Mouse (Mus musculus): Measurements from ENCODE around the gene Slc17a9. TPM values are rescaled to one million over a fixed set of nuclear protein-coding genes. Genes with fewer than 3 reads are reported as not detected.
A peak's percentile ranks its signal among the peaks of the same experiment; 100 is the strongest.

Slc17a9 gene
- polyA plus RNA-seq, 1 experiment from 2014 or later: 0.22 TPM

DNA sequence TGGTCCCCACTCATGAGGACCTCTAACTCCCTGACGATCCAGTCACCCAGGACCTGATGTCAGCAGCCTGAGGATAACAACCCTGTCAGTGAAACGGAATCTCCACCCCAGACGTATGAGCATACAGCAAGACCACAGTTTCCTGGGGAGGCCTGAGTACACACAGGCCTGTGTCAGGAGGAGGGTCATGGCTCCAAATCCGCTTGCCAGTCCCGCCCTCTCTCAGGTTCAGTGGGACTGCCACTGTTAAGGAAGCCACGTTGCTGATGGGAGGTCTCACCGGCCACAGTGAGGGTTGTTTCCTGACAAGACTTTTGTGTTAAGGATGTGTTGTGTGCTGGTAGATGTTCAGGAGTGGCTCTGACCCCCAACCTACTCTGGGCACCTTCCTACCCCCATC, 16.4 kb downstream of the Slc17a9 start:
- H3K4me1 ChIP-seq: peaks cover 3% of the 10 kb centered on the region; the same call in 1 of the 2 replicates
- H3K36me3 ChIP-seq: no peaks in the 10 kb centered on the region
- no peak overlapping the region for H3K9ac ChIP-seq (replicated peaks)
- 85% methylated on average over 7 of the region's 7 CpGs for WGBS
- no peaks in the 10 kb centered on the region for H3K27me3 ChIP-seq
- ATAC-seq (ENCODE audit: low FRiP score, low read depth): no peak
- H3K27ac ChIP-seq (replicated peaks): no peak overlapping the region
- H3K4me2 ChIP-seq (replicated peaks): no peak overlapping the region
- H3K9me3 ChIP-seq: no peaks in the 10 kb centered on the region
- H3K4me3 ChIP-seq: no peak overlapping the region

DNA sequence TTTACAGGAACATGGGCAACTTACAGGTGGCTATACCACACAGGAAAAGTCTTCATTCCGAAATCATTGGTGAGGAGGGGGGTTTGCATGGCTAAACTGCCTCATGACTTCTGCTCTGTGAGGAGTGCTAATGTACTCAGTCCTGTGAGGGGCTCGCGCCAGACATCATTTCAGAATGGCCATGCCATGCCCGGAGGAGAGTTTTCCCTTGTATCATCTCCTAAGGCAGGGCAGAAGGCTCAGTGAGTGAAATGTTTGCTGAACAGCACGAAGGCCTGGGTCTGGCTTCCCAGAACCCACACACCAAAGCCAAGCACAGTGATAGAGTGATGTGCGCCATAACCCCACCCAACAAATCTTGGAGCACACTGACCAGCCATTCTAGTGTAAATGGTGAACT, 17.8 kb downstream of the Slc17a9 start:
- WGBS: 87% methylated on average over 6 of the region's 6 CpGs
- Histone ChIP-seq H3K4me1 (peaks cover 9% of the 10 kb centered on the region), H3K9ac (replicated peaks) (no peak overlapping the region), H3K27me3 (no peaks in the 10 kb centered on the region), H3K27ac (replicated peaks) (no peak overlapping the region), H3K9me3 (no peaks in the 10 kb centered on the region), H3K4me2 (replicated peaks) (no peak overlapping the region), H3K36me3 (no peaks in the 10 kb centered on the region), H3K4me3 (no peak overlapping the region)
- no peak for ATAC-seq (ENCODE audit: low FRiP score, low read depth)

DNA sequence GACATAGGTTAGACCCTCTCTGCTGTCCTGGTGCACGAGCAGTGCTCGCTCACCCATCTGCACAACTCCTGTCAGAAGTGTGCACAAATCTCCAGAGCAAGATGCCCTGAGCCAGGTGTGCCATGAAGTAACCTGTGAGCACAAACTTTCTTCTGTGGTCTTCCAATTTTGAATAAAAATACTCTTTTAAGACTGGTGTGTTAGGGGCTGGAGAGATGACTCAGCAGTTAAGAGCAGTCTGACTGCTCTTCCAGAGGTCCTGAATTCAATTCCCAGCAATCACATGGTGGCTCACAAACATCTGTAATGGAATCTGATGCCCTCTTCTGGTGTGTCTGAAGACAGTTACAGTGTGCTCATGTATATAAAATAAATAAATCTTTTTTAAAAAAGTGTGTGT, 18.3 kb downstream of the Slc17a9 start:
- Histone ChIP-seq H3K4me1 (peaks cover 9% of the 10 kb centered on the region), H3K27ac (replicated peaks) (no peak overlapping the region), H3K9ac (replicated peaks) (no peak overlapping the region), H3K9me3 (no peaks in the 10 kb centered on the region), H3K4me3 (no peak overlapping the region), H3K27me3 (no peaks in the 10 kb centered on the region), H3K36me3 (no peaks in the 10 kb centered on the region), H3K4me2 (replicated peaks) (no peak overlapping the region)
- no peak for ATAC-seq (ENCODE audit: low FRiP score, low read depth)
- WGBS: 89% methylated on average over 2 of the region's 2 CpGs

DNA sequence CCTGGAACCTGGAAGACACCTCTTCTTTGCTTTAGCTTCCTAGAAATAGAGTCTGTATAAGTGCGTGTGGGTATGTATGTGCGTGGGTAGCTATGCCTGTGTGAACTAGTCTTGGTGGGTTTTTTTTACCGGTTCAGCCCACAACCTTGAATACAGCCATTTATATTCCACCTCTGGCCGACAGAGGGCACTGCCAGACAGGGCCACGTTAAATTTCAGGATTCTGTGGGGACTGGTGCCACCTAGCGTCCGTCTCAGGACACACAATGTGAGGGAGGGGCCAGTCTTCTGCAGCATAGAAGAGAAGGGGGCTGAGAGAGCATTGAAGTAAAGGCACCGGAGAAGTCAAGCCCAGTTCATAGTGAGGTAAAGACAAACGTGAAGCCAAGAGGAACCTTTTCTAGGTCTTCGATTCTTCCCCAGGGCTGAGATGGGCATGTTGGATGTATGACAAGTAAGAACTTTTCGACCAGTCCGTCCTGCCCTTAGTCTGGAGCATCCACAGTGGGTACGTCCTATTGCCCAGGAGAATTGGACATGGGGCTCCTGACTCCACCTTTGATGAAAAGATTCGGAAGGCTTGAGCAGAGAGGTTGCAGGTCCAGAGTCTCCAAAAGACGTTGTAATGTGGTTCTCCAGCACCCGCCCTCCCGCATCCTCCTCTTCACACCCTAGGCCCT, 20.3 kb downstream of the Slc17a9 start:
- peak; percentile 66 for ATAC-seq (ENCODE audit: low FRiP score, low read depth)
- Histone ChIP-seq H3K9ac (replicated peaks) (no peak overlapping the region), H3K4me3 (no peak overlapping the region), H3K27ac (replicated peaks) (no peak overlapping the region), H3K4me1 (peaks cover 13% of the 10 kb centered on the region), H3K9me3 (no peaks in the 10 kb centered on the region), H3K36me3 (no peaks in the 10 kb centered on the region), H3K4me2 (replicated peaks) (no peak overlapping the region), H3K27me3 (no peaks in the 10 kb centered on the region)
- 38% methylated on average over 17 of the region's 17 CpGs for WGBS

DNA sequence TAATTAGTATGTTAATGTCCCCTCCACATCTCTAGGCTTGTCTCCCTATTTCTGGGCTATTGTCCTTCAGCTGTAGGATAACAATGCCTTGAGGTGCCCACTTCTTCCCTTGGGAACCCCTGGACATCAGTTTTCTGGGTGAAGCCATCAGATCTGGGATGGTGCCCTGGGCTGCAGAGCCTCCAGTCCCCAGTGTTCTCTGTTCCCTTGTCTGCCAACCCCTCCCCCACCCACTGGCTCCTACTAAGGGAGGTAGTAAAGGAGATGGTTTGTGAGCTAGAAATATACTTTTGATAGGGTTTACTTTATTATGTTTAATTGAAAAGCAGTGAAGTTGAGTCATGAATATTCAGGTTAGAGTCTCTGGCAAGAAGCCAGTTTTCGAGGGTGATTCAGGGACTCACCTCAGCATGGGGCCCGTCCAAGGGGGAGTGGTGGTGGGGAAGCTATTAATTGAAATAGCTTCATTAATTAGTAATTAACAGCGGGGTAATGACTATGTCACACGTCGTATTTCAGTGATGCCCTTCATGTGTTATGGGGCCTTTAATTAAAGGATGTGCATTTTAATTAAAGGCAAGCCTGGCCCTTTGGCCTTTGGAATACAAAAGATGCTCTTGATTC, 21.6 kb downstream of the Slc17a9 start:
- no peaks in the 10 kb centered on the region for H3K27me3 ChIP-seq
- no peak for ATAC-seq (ENCODE audit: low FRiP score, low read depth)
- H3K27ac ChIP-seq (replicated peaks): no peak overlapping the region
- no peaks in the 10 kb centered on the region for H3K9me3 ChIP-seq
- WGBS: 32% methylated on average over 5 of the region's 5 CpGs
- no peak overlapping the region for H3K4me3 ChIP-seq
- H3K4me1 ChIP-seq: peaks cover 13% of the 10 kb centered on the region
- no peak overlapping the region for H3K9ac ChIP-seq (replicated peaks)
- no peaks in the 10 kb centered on the region for H3K36me3 ChIP-seq
- H3K4me2 ChIP-seq (replicated peaks): no peak overlapping the region

DNA sequence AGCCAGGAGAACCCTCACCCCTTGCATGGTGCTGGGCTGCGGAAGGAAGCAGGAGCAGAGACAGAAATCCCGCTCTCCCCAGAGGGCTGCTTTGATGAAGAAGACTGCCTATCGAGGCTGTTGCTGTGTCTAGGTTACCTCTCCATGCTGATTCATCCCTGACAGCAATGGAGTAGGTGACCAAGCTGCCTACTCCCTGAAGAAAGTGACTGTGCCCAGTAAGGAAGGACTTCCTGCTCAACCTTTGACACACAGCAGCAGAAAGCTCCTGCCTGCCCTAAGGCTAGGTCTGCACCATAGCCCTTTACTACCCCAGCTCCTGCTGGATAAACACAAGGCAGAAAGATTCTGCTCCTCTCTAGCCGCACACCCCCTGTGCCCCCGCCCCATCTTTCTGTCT, 23.8 kb downstream of the Slc17a9 start:
- H3K27me3 ChIP-seq: 0 out of 2 replicates have a peak, but pooled peaks cover 6% of the 10 kb centered on the region
- H3K9ac ChIP-seq (replicated peaks): no peak overlapping the region
- ATAC-seq (ENCODE audit: low FRiP score, low read depth): no peak
- H3K4me3 ChIP-seq: no peak overlapping the region
- no peaks in the 10 kb centered on the region for H3K9me3 ChIP-seq
- no peaks in the 10 kb centered on the region for H3K36me3 ChIP-seq
- peaks cover 13% of the 10 kb centered on the region for H3K4me1 ChIP-seq
- H3K27ac ChIP-seq (replicated peaks): no peak overlapping the region
- WGBS: 65% methylated on average over 5 of the region's 5 CpGs
- no peak overlapping the region for H3K4me2 ChIP-seq (replicated peaks)

DNA sequence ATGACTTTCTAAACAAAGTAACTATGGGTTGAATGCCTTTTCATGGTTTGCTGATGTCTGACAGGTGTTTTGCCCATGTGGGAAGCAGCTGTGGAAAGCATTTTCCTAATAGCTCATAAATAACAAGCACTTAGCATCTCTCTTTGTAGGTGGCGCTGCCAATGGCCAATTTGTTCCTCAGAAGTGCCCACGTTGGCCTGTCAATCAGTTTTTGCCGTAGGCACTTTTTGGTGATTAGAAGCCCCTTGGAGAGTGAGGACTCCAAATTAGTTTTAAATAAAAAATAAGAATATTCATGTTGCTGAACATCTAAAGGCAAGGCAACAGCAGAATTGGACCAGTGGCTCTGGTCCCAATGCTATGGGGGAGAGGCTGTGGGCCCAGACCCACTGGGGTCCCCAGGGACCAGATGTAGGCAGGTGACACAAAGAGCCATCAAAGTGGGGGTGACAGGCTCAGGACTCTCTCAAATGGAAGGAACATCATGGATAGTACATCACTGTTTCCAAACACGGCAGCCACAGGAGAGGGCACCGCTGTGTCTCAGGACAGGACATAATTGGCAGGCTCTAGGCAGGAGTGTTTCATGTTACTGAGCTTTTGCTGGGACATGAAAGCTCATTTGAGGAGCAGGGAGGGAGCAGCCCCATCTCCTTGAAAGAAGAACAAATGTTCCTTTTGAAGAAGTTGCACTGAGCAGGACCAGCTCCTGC, 30.1 kb downstream of the Slc17a9 start:
- Histone ChIP-seq H3K27me3 (0 out of 2 replicates have a peak, but pooled peaks cover 11% of the 10 kb centered on the region), H3K4me2 (replicated peaks) (no peak overlapping the region), H3K9ac (replicated peaks) (no peak overlapping the region), H3K4me1 (peaks cover 24% of the 10 kb centered on the region; the same call in 1 of the 2 replicates), H3K4me3 (no peak overlapping the region), H3K36me3 (no peaks in the 10 kb centered on the region), H3K27ac (replicated peaks) (0 out of 2 replicates have a peak overlapping the region, but pooled peaks have one; percentile 17), H3K9me3 (no peaks in the 10 kb centered on the region)
- ATAC-seq (ENCODE audit: low FRiP score, low read depth): no peak
- WGBS: 62% methylated on average over 5 of the region's 5 CpGs

DNA sequence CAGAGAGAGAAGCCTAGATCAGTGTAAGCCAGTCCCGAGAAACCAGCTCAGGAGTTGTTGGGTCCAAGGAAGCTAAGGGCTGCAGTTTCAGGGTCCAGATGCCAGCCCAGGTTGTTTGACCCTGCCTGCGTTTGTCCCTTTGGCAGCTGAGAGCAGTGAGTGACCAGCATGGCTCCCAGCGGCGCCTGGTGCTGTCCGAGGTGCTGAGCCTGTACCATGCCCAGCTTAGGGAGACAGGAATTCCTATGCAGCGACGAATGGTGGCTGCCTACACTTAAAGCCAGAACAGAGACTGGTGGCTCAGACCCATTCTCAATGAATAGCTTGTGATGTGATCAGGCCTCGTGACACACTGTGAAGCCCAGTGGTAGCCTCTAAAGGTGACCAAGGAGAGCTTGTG, 30.8 kb downstream of the Slc17a9 start:
- ATAC-seq (ENCODE audit: low FRiP score, low read depth): no peak
- no peaks in the 10 kb centered on the region for H3K9me3 ChIP-seq
- 4% methylated on average over 8 of the region's 8 CpGs for WGBS
- H3K27ac ChIP-seq (replicated peaks): 0 out of 2 replicates have a peak overlapping the region, but pooled peaks have one; percentile 17
- H3K4me1 ChIP-seq: peaks cover 24% of the 10 kb centered on the region; the same call in 1 of the 2 replicates
- no peak overlapping the region for H3K4me2 ChIP-seq (replicated peaks)
- H3K9ac ChIP-seq (replicated peaks): no peak overlapping the region
- no peaks in the 10 kb centered on the region for H3K36me3 ChIP-seq
- H3K27me3 ChIP-seq: 0 out of 2 replicates have a peak, but pooled peaks cover 11% of the 10 kb centered on the region
- no peak overlapping the region for H3K4me3 ChIP-seq

DNA sequence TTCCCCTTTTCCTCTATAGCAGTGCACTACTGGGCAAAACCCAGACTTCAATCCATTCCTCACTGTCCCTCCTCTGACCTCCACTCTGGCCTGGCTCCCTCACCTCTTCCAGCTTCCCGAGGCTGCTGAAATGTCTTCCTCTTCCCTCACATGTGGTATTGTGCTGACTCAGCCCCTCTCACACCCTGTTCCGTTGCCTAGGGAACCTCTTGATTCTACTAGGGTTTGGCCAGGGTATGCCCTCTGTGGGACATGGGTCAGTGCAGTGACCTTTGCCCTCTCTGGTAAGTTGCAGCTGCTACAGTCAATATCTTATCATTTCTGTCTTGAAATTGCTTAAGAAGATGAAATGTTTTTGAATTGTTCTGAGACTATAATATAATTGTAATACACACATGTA, 31.7 kb downstream of the Slc17a9 start:
- Histone ChIP-seq H3K9ac (replicated peaks) (no peak overlapping the region), H3K4me3 (no peak overlapping the region), H3K27ac (replicated peaks) (no peak overlapping the region), H3K4me1 (peaks cover 24% of the 10 kb centered on the region; the same call in 1 of the 2 replicates), H3K9me3 (no peaks in the 10 kb centered on the region), H3K36me3 (no peaks in the 10 kb centered on the region), H3K4me2 (replicated peaks) (no peak overlapping the region), H3K27me3 (peaks cover 19% of the 10 kb centered on the region; the same call in 1 of the 2 replicates)
- WGBS: 23% methylated on average over 2 of the region's 2 CpGs
- no peak for ATAC-seq (ENCODE audit: low FRiP score, low read depth)

DNA sequence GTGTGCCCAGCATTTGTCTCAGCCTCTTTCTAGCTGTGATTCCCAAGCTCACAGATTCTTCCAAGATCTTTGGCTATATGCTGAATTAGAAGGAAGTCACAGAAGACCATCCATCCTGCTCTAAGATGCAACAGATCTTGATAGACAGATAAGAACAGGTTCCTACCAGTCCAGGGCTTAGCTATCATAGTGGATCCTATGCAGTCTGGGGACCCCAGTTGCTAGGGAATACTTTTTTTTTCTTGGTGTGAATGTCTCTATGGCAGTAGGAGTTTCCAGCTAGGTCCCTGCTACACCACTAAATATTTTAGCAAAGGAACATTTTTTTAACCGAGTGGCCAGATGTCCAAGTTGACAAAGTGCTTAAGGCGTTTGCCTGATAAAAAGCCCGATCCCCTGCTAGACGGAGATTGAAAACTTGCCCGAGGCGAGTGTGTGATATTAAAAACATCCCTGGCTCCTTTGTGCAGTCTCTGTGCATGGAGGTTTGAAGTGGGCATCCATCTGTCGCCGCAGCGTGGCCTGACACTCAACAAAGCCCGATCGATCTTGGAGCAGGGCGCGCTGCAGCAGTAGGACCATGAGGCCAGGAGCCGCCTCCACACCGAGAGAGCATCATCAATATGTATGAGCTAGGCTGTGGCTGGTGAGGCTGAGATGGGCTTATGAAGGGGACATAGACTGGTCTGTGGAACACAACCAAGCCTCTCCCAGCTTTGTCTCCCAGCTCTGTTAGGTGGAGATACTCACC, 33.6 kb downstream of the Slc17a9 start:
- peak; percentile 93 for ATAC-seq (ENCODE audit: low FRiP score, low read depth)
- no peaks in the 10 kb centered on the region for H3K9me3 ChIP-seq
- peak overlapping the region; percentile 86 for H3K27ac ChIP-seq (replicated peaks)
- peak overlapping the region; percentile 2 for H3K4me2 ChIP-seq (replicated peaks)
- H3K4me1 ChIP-seq: peaks cover 24% of the 10 kb centered on the region; the same call in 1 of the 2 replicates
- peaks cover 13% of the 10 kb centered on the region; the same call in 1 of the 2 replicates for H3K27me3 ChIP-seq
- no peaks in the 10 kb centered on the region for H3K36me3 ChIP-seq
- H3K4me3 ChIP-seq: no peak overlapping the region
- peak overlapping the region; percentile 31; the same call in 1 of the 2 replicates for H3K9ac ChIP-seq (replicated peaks)
- WGBS: 35% methylated on average over 15 of the region's 15 CpGs

DNA sequence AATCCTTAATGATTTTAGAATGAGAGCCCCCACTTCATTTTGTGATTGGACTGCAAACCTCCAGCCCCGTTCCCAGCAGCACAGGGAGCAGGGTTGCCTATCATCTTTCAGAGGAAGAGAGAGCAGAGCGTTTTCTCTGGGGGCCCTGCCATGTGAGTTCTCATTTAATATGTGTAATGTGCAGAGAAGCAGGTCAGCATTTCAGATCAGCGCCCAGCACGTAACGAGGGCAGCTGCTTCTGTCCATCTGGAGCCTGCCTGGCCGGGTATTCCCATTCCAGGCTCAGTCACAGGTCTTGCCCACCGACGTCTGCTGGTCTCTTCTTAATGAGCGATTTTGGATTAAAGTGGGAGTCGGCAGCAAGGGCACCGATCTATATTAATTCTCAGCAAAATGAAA, 39.9 kb downstream of the Slc17a9 start:
- ATAC-seq (ENCODE audit: low FRiP score, low read depth): no peak; the same call in 1 of the 2 replicates
- Histone ChIP-seq H3K4me2 (replicated peaks) (no peak overlapping the region), H3K9me3 (no peaks in the 10 kb centered on the region), H3K27ac (replicated peaks) (peak overlapping the region; percentile 43), H3K4me1 (no peaks in the 10 kb centered on the region), H3K36me3 (no peaks in the 10 kb centered on the region), H3K27me3 (peaks cover 7% of the 10 kb centered on the region; the same call in 1 of the 2 replicates), H3K4me3 (no peak overlapping the region), H3K9ac (replicated peaks) (no peak overlapping the region)
- WGBS: 54% methylated on average over 11 of the region's 11 CpGs
